Mouse (Mus musculus) lung, adult 18-20 months (tissue): ENCODE measurements around the gene Eif2b4.
"Not testable (repeated sequence)": the region's sequence is repeated elsewhere in the genome, so short reads cannot be mapped to it uniquely, and the experiment has no call there.

Source experiments
- DNase-seq, 2 experiments: peaks; one replicate each; pipeline ENCODE4 v3.0.0; 2022; ENCODE audit warnings: mixed read lengths in 2 of 2

Eif2b4 gene

GRCm38 (mm10) chr5:31192939-31193630 lies at the start of gene Eif2b4, which contains the start of gene Snx17:
Gene Eif2b4, minus strand, starts transcription at chr5:31193430.
Gene Snx17, plus strand, starts transcription at chr5:31193227.
- peak; percentile 100 for DNase-seq

DNA sequence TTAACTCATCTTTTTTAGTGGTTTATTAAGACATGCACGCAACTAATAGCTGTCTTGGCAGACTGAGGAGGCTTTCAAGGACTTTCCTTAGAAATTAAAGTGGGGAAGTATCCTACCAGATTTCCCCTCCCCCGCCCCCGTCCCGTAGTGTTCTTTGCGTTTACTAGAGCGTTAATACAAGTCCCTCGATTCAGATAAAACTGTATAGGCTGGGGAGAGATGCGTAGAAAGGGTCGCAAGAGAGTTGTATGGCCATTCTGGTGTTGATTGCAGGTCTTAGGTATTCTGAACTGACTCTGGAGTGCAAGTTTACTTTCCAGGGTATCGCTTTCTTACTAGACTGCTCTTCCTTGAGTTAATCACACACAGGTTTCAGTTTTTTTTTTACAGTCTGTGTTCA lies 49.0 kb upstream of the Eif2b4 start:
- no peak for DNase-seq

- DNase-seq, result no peak
Measured at GRCm38 (mm10) chr5:31241522-31242034, 48.3 kb upstream of the Eif2b4 start.

DNA sequence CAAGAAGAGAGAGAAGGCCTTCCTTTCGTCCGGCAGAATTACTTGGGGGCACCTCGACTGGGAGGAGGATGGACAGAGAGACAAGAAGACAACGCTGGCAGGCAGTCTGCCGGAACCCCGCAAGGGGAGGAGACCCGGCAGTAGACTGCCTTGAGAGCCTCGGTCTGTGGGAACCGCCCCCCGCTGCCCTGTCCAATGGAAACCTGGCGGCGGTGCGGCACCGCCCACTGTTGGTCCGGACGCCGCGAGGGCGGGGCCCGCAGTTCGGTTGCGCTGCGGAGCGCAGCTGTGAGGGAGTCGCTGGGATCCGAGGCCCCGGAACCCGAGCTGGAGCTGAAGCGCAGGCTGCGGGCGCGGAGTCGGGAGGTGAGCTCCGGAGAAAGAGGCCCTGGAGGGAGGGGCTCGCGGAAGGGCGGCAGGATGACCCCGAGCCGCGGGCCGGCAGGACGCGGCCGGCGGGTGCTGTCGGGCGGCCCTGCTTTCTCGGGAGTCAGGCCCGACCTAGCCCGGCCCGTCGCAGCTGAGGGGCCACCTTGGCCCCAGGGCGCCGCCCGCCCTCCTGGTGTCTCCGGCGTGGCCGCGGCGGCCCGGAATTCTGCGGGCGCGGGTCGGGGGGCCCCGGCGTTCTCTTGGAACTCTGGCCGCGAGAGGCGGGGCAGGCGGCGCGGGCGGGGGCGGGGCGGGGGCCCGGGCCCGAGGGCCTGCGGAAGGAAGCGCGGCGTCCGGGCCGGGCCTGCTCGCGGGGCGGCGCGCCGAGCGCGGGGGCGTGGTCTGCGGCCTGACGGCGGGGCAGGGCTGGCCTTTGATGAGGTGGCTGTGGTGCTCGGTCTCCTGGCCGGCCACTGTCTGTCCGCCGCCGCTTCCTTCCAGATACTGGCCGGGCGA lies 47.6 kb upstream of the Eif2b4 start, which contains the start of the genes Nrbp1 and Gm9970:
Gene Nrbp1, plus strand, starts transcription at position 228 of the 885 bp plus-strand sequence.
Gene Gm9970, minus strand, starts transcription at position 596 of the 885 bp plus-strand sequence.
- DNase-seq, result peak; percentile 96 to 97

DNA sequence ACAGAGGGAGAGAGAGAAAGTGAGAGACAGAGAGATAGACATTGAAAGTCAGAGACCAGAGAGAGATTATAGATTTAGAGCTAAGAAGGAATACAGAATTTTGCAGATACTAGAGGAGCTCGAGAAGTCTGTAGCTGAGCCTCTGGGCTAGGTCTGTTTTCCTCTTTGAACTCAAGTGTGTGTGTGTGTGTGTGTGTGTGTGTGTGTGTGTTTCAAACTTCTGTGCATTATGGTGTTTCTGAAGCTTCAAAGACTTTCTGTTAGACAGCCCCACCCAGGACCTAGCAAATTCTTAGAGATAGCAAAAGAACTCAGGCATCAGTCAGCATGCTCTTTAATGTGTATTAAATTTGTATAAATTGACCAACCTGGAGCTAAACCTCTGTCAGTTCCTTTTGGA lies 33.4 kb upstream of the Eif2b4 start:
- no peak for DNase-seq

- no peak for DNase-seq
Measured at GRCm38 (mm10) chr5:31222696-31223095, 29.5 kb upstream of the Eif2b4 start.

- DNase-seq, result peak in 1 of 2 experiments; percentile 39
Measured at GRCm38 (mm10) chr5:31221304-31221945, 28.2 kb upstream of the Eif2b4 start.

- DNase-seq, result peak; percentile 96 to 97
Measured at GRCm38 (mm10) chr5:31220448-31221303, 27.4 kb upstream of the Eif2b4 start, which contains the start of gene Ppm1g. Gene Ppm1g, minus strand, starts transcription at chr5:31220687.

DNA sequence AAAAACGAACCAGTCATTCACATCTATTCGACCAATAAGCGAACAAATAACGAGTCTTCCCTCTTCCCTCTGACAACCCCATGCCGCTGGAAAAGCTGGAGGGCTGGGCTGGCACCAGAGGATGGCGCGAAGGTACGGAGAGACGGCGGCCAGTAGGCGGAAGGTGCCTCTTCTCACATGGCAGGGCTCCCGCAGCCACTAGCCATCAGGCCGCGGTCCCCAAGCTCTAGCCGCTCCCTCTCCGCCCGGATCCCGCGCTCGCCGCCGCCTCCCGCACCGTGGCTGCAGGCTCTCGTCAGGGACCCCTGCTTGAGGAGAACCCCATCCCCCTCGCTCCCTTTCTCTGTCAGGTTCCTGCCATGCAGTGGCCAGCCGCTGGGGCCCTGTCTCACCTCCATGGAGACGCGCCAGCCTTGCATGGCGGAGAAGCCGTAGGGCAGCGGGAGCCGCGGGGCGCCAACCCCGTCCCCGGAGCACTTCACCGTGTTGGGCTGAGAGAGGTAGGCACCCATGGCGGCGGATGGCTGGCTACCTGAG lies 26.7 kb upstream of the Eif2b4 start:
- DNase-seq, result peak in 1 of 2 experiments; percentile 45

GRCm38 (mm10) chr5:31219474-31219873 lies 26.2 kb upstream of the Eif2b4 start:
- no peak for DNase-seq

GRCm38 (mm10) chr5:31219070-31219469 lies 25.8 kb upstream of the Eif2b4 start:
- no peak for DNase-seq

DNA sequence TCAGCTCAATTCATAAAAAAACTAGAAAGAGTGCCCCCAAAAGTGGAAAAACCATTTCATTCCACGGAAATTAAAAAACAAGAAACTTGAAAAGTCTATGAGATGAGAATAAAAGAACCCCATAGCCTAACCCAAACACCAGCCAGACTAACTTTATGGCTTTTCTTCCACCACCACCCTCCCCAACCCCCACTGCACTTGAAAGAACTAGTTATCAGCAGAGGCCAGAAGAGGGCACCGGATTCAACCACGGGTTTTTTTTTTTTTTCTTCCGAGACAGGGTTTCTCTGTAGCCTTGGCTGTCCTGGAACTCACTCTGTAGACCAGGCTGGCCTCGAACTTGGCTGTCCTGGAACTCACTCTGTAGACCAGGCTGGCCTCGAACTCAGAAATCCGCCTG lies 25.1 kb upstream of the Eif2b4 start:
- DNase-seq, result no peak

GRCm38 (mm10) chr5:31216554-31216953 lies 23.3 kb upstream of the Eif2b4 start:
- not testable (repeated sequence) for DNase-seq

- no peak for DNase-seq
Measured at GRCm38 (mm10) chr5:31204421-31204820, 11.2 kb upstream of the Eif2b4 start.

DNA sequence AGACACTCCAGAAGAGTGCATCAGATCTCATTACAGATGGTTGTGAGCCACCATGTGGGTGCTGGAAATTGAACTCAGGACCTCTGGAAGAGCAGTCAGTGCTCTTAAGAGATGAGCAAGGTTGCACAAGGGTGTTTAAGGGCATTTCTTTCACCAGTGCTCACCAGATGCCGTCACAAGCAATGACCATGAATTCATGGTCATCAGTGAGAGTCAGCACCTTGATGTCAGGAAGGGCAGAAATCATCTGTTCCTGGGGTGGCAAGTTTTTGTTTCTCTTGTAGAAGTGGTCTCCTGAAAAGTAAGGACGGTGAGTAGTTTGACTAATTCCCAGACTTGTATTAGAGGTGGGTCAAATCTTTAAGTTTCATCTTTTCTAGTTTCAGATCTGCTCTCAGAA lies 10.6 kb upstream of the Eif2b4 start:
- no peak for DNase-seq

DNA sequence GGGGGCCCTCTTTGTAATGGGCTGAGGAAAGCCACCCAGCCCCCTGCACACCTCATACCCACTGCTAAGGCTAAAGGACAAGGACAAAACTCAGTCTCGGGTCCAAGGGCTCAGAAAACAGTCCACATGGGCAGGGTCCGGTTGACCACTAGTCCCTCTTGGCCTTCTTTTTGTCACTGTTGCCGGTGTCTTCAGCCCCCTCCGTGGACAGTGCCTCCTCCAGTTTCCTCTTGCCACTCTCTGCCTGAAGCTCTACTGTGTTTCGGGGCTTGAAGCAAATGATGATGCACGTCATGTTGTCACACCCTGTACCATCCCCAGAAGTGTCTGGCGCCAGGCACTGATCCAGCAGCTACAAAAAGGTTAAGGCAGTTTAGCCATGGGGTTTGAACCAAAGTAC lies 9.7 kb upstream of the Eif2b4 start:
- no peak for DNase-seq

GRCm38 (mm10) chr5:31201742-31202590 lies 8.7 kb upstream of the Eif2b4 start, which contains the start of gene Zfp513:
Gene Zfp513, minus strand, starts transcription at chr5:31202303.
- peak; percentile 98 for DNase-seq

DNA sequence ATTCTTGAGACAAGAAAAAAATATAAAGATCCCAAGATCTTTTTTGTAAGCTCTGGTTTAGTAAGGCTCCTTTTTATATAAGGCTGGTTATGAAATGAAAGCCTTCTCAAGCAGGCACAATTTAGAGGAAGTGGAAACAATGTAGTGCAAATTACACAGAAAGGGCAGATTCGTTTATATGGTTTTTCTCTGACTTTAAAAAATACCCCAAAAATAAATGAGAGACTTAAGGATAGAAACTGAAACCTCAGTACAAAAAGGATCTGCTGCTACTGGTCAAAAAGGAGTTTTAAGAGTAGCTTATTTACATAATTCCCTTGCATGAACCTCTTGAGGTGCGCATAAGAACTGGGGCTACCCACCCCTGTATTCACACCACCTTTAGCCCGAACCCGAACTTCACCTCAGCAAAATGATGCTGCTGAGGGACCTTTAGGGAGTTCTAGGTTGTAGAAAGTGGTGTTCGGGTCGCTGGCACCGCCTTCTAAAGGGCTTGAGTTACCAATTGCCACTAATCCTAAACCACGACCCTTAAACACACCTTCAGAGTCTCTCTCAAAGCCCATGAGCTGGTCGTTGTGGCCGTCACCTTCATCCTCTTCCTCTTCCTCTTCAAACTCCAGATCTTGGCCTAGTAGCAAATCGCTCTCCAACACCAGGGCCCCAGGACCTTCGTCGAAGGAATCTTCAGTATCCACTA lies 8.0 kb upstream of the Eif2b4 start:
- DNase-seq, result no peak

GRCm38 (mm10) chr5:31200327-31200768 lies 7.1 kb upstream of the Eif2b4 start:
- no peak for DNase-seq

DNA sequence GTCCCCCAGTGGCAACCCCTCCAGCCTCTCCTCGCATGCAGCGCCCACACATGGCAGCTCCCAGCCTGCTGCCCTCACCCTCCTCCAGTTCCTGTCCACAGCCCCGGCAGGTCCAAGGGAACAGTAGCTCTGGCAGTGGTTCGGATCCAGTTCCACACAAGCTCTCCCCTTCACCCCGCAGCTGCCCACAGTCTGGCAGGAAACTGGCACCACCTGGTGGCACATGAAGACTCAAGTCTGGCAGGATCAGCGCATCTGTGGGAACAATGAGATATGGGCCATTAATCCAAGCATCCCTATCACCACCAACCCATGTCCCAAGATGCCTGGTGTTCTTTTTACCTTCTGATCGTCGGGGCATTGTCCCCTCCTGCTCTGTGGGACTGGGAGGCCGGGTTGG lies 6.7 kb upstream of the Eif2b4 start:
- no peak for DNase-seq
